ENCODE assay signal across 14 mouse cellular contexts in the genomic region with DNA sequence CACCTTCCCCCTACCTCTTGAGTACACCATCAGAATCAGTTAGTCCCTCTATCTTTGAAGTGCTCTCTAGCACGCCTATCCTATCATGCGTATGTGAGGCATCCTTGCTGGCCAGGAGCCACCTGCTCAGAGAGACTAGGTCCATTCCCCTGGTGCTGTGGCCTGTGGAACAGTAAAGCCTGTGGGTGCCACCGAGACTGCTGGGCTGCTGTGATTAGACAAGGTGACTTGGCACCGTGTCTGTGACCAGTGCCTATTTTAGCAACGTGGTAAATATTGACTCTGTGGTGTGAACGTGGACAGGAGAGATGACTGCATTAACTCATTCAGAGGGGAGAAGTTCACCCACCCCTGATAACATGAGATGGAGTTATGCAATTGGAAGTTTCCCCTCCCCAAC. TPM values are rescaled to one million over a fixed set of nuclear protein-coding genes. Genes with fewer than 3 reads are reported as not detected.
DNase-seq lines count a peak whose midpoint lies in the region; ATAC-seq and TF ChIP-seq lines count a peak whose summit lies in the region.
"Had no signal": no experiment of that assay in that cellular context is flagged by ENCODE, and none has a peak within 500 bp of the region (broad histone marks: within the 10 kb centered on the region; RNA-seq: fewer than 3 reads in every experiment).

No protein-coding gene starts in this region.

- peaks cover 50% of the 10 kb centered on the region for H3K36me3 ChIP-seq in G1E (replicated peaks)
- no peaks in the 10 kb centered on the region for H3K36me3 ChIP-seq in neural tube, embryonic 15.5 days
- H3K36me3 ChIP-seq: embryonic facial prominence, embryonic 15.5 days; kidney, embryonic 15.5 days had no signal

- H3K9me3 ChIP-seq in G1E (replicated peaks) = no peaks in the 10 kb centered on the region
- H3K9me3 ChIP-seq in neural tube, embryonic 15.5 days (replicated peaks) = no peaks in the 10 kb centered on the region
- H3K9me3 ChIP-seq: embryonic facial prominence, embryonic 15.5 days; kidney, embryonic 15.5 days had no signal

- no peak overlapping the region for H3K9ac ChIP-seq in neural tube, embryonic 15.5 days (replicated peaks)
- H3K9ac ChIP-seq: embryonic facial prominence, embryonic 15.5 days; kidney, embryonic 15.5 days had no signal

- H3K4me2 ChIP-seq in neural tube, embryonic 15.5 days = no peak overlapping the region
- H3K4me2 ChIP-seq: embryonic facial prominence, embryonic 15.5 days; kidney, embryonic 15.5 days had no signal

- TF ChIP-seq CTCF in G1E (IDR thresholded peaks at IDR 0.05; ENCODE audit: low read depth, low read length) = no peak

- no peaks in the 10 kb centered on the region for H3K27me3 ChIP-seq in G1E (ENCODE audit: insufficient read depth, low read length)
- no peaks in the 10 kb centered on the region for H3K27me3 ChIP-seq in neural tube, embryonic 15.5 days (replicated peaks)
- H3K27me3 ChIP-seq: embryonic facial prominence, embryonic 15.5 days; kidney, embryonic 15.5 days had no signal

- no peak for DNase-seq in G1E (ENCODE audit: low spot score)
- peak; percentile 12 for DNase-seq in heart, postnatal 25 days (ENCODE audit: low spot score)
- DNase-seq in lung, postnatal 14 days = peak; percentile 37
- DNase-seq in neural tube, embryonic 10.5 days (ENCODE audit: extremely low spot score, low spot score) = no peak
- no peak for DNase-seq in adrenal gland, adult 8-10 months
- no peak for DNase-seq in c-Kit-positive CD71-positive TER-119-positive erythroid progenitor cells, embryonic 14.5 days (ENCODE audit: low spot score)
- DNase-seq: gastrocnemius, postnatal 36 days; thymus, postnatal 36 days had no signal

- H3K4me3 ChIP-seq in G1E (ENCODE audit: low read depth, low read length) = peak overlapping the region; percentile 44; the same call in 1 of the 2 replicates
- no peak overlapping the region for H3K4me3 ChIP-seq in neural tube, embryonic 15.5 days (replicated peaks)
- H3K4me3 ChIP-seq: embryonic facial prominence, embryonic 15.5 days; kidney, embryonic 15.5 days had no signal

- intact Hi-C loops in heart, postnatal 25 days (cut with DNase I) = no loop called here

- H3K4me1 ChIP-seq in G1E (ENCODE audit: insufficient read depth, low read depth, low read length) = peaks cover 77% of the 10 kb centered on the region
- H3K4me1 ChIP-seq in neural tube, embryonic 15.5 days = no peaks in the 10 kb centered on the region
- H3K4me1 ChIP-seq: embryonic facial prominence, embryonic 15.5 days had no signal

- no peak for ATAC-seq in G1E (ENCODE audit: extremely low read depth, insufficient number of reproducible peaks, low FRiP score, poor library complexity, severe bottlenecking)
- ATAC-seq in erythroid progenitor cell, adult 5-6 weeks (replicated peaks; ENCODE audit: low FRiP score, poor library complexity, severe bottlenecking) = peak; percentile 71
- no peak for ATAC-seq in neural tube, embryonic 15.5 days (ENCODE audit: low FRiP score)
- ATAC-seq: activated CD4-positive, CD25-positive, alpha-beta regulatory T cell, adult 4 months; midbrain, embryonic 16.5 days had no signal

- 95% methylated on average over 6 of the region's 6 CpGs for WGBS in neural tube, embryonic 15.5 days

- H3K27ac ChIP-seq in neural tube, embryonic 15.5 days (replicated peaks) = no peak overlapping the region
- H3K27ac ChIP-seq: embryonic facial prominence, embryonic 15.5 days; kidney, embryonic 15.5 days had no signal

RNA-seq across cellular contexts. Expression of a gene that starts 21.8 kb away (rescaled TPM):
- total RNA-seq in G1E (2014; fragmentation: Nextera tagmentation) (7.5 and 9.7 TPM in 2 replicates), G1E (2017) (24.4 TPM in 2 replicates)
- 9.8 and 10.3 TPM in 2 replicates for polyA plus RNA-seq in G1E (2012)
- 19.8 and 31.0 TPM in 2 replicates for total RNA-seq in erythroid progenitor cell, adult 5-6 weeks (2015; ENCODE audit: low replicate concordance)
- total RNA-seq in erythroid progenitor cell, adult 5-6 weeks (2017; ENCODE audit: low replicate concordance) = 25.5 and 51.6 TPM in 2 replicates
- 1 to 10 TPM; 5.3 TPM for total RNA-seq in heart, postnatal 25 days (2021)
- polyA plus RNA-seq in neural tube, embryonic 15.5 days (2015; fragmentation: Nextera tagmentation; extraction: Ambion mirVana) = 0.69 and 2.0 TPM in 2 replicates
- 1 to 10 TPM; 6.2 to 9.0 (median 8.1) TPM for total RNA-seq in adrenal gland, adult 8-10 months (2022)

RNA-seq across cellular contexts. Expression of a gene that starts 53.4 kb away (rescaled TPM):
- 176 and 189 TPM in 2 replicates for total RNA-seq in G1E (2014; fragmentation: Nextera tagmentation)
- total RNA-seq in G1E (2017) = 258 and 270 TPM in 2 replicates
- 15.9 and 30.0 TPM in 2 replicates for polyA plus RNA-seq in G1E (2012)
- total RNA-seq in erythroid progenitor cell, adult 5-6 weeks (2015; ENCODE audit: low replicate concordance) = 84.3 and 120 TPM in 2 replicates
- total RNA-seq in erythroid progenitor cell, adult 5-6 weeks (2017; ENCODE audit: low replicate concordance) = 36.8 and 53.8 TPM in 2 replicates
- 10 to 100 TPM; 62.4 to 64.9 TPM for total RNA-seq in heart, postnatal 25 days (2021)
- polyA plus RNA-seq in neural tube, embryonic 15.5 days (2015; fragmentation: Nextera tagmentation; extraction: Ambion mirVana) = 73.7 and 100 TPM in 2 replicates
- 10 to 100 TPM; 63.2 to 79.3 (median 71.1) TPM for total RNA-seq in adrenal gland, adult 8-10 months (2022)

RNA-seq across cellular contexts. Expression of a gene that starts 53.4 kb away (rescaled TPM):
- 71.3 and 81.1 TPM in 2 replicates for total RNA-seq in G1E (2014; fragmentation: Nextera tagmentation)
- total RNA-seq in G1E (2017) = 230 and 242 TPM in 2 replicates
- 227 and 276 TPM in 2 replicates for polyA plus RNA-seq in G1E (2012)
- 67.1 and 84.0 TPM in 2 replicates for total RNA-seq in erythroid progenitor cell, adult 5-6 weeks (2015; ENCODE audit: low replicate concordance)
- 81.5 and 97.5 TPM in 2 replicates for total RNA-seq in erythroid progenitor cell, adult 5-6 weeks (2017; ENCODE audit: low replicate concordance)
- 10 to 100 TPM; 27.6 to 30.4 TPM for total RNA-seq in heart, postnatal 25 days (2021)
- 70.4 and 80.0 TPM in 2 replicates for polyA plus RNA-seq in neural tube, embryonic 15.5 days (2015; fragmentation: Nextera tagmentation; extraction: Ambion mirVana)
- total RNA-seq in adrenal gland, adult 8-10 months (2022) = 100 to 1,000 TPM; 116 to 172 (median 143) TPM

Comparison
In these comparisons a context has a peak if more than half of its experiments do, and no peak if none do; other contexts are left out.
1. DNase-seq: peak in heart, postnatal 25 days (single experiment) and lung, postnatal 14 days (single experiment); none in G1E (single experiment), neural tube, embryonic 10.5 days (single experiment), adrenal gland, adult 8-10 months (single experiment) and c-Kit-positive CD71-positive TER-119-positive erythroid progenitor cells, embryonic 14.5 days (single experiment).